Mouse (Mus musculus): ENCODE results near the gene Kdm5a.

Gene Kdm5a

DNA sequence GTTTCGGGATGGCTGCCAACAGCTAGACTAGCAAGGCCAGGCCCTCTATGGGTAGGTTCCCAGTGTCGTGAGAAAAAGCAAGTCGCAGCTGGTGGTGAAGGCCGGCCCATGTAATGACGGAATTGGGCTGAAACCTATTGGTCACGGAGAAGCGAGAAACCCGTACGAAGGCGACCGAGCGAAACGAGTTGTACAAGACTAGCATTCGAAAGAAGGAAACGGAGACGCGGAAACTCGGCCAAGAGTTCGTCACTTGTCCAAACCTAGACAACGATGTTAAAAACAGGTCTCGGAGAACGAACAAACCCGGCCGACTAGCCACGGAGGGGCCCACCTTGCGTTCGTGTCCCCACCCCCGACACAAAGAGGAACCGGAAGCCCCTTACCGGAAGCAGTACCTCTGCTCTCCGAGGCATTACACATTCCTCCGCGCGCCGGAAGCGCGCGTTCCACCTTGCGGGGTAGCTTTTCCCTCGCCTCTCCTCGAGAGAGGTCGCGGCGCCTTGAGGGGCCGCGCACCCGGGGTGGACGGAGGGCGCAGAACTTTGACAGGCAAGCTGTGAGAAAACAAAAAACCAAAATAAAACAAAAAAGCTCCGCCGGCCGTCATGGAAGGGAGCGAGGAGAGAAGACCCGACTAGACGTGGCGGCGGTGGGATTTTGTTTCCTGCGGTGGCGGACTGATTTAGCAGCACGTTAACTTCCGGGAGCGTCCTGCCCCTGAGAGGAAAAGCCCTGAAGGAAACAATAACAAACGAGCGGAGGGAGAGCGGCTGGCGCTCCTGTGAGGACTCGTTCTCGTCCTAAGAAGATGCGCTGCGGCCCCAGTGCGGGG lies at the start of gene Kdm5a, which contains the start of gene Ccdc77:
Gene Kdm5a, plus strand, starts transcription at position 437 of the 835 bp plus-strand sequence.
Gene Ccdc77, minus strand, starts transcription at position 687 of the 835 bp plus-strand sequence.
- DNase-seq (ENCODE audit: low read depth, low spot score): peak; percentile 98

GRCm38 (mm10) chr6:120318303-120318940 lies 45.5 kb upstream of the Kdm5a start:
- DNase-seq (ENCODE audit: low read depth, low spot score): no peak

DNA sequence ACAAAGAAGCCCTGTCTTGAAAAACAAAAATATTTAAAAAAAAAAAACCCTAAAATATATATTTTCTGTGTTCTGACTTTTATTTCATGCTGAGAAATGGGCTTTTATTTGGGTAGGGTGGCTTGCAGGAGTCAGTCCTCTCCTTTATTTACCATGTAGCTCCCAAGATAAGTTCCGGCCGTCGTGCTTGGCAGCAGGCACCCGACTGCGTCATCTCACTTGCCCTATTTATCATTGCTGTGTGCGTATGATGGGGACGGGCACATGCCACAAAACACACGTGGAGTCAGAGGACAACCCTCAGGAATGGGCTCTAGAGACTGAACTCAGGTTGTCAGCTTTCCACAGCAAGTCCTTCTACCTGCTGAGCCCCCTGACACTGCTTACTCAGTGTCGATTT lies 44.8 kb upstream of the Kdm5a start:
- no peak for DNase-seq (ENCODE audit: low read depth, low spot score)

- DNase-seq (ENCODE audit: low read depth, low spot score): peak; percentile 52
Measured at GRCm38 (mm10) chr6:120320369-120320768, 43.6 kb upstream of the Kdm5a start.

- DNase-seq (ENCODE audit: low read depth, low spot score): peak; percentile 92
Measured at GRCm38 (mm10) chr6:120324295-120324927, 39.5 kb upstream of the Kdm5a start.

DNA sequence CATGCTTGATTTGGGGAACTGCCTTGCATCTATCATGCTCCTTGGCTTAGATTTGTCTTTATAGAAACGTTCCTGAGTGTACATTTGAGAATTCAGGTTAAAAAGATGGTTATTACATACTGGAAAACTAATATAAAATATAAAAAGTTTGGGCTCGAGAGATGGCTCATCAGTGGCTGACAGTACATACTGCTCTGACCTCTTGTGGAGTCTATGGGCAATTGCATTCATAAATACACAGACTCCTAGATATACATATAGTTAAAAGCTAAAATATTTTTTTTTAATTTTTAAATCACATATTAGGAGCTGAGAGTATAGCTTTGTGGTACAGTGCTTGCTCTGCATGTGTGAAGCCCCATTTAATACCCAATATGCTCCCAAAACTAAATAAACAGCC lies 31.6 kb upstream of the Kdm5a start:
- DNase-seq (ENCODE audit: low read depth, low spot score): no peak

DNA sequence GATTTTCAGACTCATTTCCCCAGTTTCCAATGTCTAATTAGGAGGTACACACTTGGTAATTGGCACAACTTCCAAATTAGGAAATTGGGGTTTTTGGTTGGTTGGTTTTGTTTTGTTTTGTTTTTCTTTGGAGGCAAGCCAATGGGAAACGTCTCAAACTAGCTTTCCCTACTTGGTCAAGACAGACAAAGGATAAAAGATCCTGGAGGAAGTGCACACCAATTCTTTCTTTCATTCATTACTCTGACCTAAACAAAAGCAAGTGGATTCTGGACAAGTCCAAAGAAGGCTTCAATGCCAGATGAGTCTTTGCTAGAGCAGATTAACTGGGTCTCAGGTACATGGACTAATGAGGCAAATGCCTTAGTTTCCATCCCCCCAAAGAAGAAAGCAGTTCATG lies 19.9 kb upstream of the Kdm5a start:
- no peak for DNase-seq (ENCODE audit: low read depth, low spot score)

GRCm38 (mm10) chr6:120349018-120349417 lies 14.9 kb upstream of the Kdm5a start:
- no peak for DNase-seq (ENCODE audit: low read depth, low spot score)

GRCm38 (mm10) chr6:120356478-120356877 lies 7.4 kb upstream of the Kdm5a start:
- no peak for DNase-seq (ENCODE audit: low read depth, low spot score)

- DNase-seq (ENCODE audit: low read depth, low spot score): peak; percentile 97
Measured at GRCm38 (mm10) chr6:120356951-120357945, 6.7 kb upstream of the Kdm5a start.

DNA sequence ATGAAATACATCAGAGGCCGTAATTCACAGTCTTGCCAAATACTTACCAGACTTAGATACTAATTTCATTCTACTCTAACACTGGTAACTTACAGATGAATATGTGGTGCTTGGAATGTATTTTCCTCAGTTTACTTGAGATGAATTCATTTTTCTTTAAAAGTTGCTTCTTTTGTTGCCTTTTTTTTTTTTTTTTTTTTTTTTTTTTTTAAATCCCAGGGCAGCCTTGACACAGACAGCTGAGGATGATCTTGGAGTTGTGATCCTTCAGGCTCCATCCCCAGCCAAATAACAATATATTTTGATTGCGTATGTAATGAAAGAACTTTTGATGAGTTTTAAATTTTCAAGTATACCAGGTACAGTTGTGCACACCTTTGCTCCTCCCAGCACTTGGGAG lies 1.8 kb upstream of the Kdm5a start:
- no peak for DNase-seq (ENCODE audit: low read depth, low spot score)

DNA sequence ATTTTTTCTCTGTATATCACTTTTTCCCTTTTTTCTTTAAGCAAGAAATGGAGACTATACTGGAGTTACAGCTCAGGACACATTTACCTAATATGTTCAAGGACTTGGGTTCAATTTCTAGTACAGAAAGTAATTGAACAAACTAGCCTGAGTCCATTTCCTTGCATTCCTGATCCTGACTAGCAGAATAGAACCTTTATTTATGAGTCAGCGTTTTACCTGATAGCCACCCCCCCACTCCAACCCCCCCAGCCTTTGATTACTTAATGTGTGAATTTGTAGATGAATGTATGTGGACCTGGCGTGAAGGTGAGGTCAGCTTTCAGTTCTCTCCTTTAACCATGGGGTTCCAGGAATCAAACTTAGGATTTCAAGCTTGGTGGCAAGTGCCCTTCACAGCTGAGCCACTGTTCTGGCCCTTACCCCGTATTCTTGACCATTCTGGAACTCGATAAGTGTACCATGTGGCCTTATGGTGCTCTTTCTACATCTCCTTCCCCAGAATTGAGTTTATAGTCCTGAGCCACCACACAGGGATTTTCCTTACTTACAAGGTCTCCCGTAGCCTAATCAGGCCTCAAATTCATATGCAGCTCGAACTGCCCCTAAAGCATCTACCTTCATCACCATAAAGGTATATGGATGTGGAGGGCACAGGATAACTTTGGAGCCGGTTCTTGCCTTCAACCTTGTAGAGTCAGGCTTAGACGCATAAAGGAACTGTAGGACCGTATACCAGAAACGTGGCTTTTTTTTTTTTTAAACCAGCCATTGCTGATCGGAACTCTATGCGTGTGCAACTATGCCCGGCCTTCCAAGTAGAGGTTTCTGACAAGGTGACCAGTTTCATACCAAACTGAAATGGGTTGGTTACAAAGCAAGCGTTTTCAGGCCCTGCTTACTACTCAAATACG lies 893 bp upstream of the Kdm5a start:
- no peak for DNase-seq (ENCODE audit: low read depth, low spot score)

- peak; percentile 42 for DNase-seq (ENCODE audit: low read depth, low spot score)
Measured at GRCm38 (mm10) chr6:120364523-120364905, 590 bp downstream of the Kdm5a start.

- peak; percentile 30 for DNase-seq (ENCODE audit: low read depth, low spot score)
Measured at GRCm38 (mm10) chr6:120365051-120365450, 1.1 kb downstream of the Kdm5a start.

- DNase-seq (ENCODE audit: low read depth, low spot score): no peak
Measured at GRCm38 (mm10) chr6:120376736-120377135, 12.8 kb downstream of the Kdm5a start.

- DNase-seq (ENCODE audit: low read depth, low spot score): no peak
Measured at GRCm38 (mm10) chr6:120390054-120390453, 26.1 kb downstream of the Kdm5a start.

DNA sequence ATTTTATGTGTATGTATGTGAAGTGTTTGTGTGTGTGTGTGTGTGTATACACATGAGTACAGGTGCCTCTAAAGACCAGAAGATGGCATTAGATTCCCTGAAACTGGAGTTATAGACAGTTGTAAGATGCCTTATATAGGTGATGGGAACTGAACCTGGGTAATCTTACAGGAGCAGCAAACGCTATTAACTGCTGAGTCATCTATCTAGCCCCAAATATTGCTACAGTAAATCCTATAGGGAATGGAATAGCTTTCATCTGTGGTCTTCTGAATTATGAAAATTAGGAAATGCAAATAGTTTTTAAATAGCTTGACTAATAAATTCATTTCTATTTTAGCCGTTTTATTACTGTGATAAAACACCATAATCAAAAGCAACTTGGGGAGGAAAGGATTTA lies 28.9 kb downstream of the Kdm5a start:
- DNase-seq (ENCODE audit: low read depth, low spot score): no peak

DNA sequence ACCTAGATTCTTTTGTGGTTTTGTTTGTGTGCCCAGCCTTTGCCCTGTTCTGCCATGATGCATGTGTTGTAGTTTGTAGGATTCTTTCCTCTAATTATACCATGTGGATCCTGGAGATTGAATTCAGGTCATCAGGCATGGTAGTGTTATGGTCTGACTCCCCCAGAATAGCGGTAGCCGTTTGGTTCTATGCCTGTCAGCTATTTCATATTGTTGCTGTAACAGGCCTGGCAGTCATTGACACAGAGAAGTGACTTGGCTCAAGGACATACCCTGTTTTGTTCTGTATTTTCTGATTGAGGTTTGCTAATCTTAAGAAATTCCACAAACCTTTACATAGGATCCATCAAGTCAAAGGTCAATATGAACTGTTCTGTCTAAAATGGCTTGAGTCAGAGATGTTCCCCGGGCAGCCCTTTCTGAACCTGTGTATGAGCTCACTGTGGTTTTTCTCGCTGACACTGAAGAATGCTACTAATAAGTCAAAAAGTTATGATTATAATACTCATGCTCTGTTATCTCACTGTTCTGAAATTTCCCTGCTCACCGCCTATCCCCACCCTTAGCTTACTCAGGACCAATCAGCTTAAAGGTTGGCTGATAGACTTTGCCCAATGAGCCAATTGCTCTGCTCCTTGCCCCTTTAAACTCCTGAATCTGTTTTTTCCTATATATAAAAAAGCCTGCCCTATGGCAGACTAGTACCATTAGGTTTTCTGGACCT lies 31.9 kb downstream of the Kdm5a start:
- no peak for DNase-seq (ENCODE audit: low read depth, low spot score)

DNA sequence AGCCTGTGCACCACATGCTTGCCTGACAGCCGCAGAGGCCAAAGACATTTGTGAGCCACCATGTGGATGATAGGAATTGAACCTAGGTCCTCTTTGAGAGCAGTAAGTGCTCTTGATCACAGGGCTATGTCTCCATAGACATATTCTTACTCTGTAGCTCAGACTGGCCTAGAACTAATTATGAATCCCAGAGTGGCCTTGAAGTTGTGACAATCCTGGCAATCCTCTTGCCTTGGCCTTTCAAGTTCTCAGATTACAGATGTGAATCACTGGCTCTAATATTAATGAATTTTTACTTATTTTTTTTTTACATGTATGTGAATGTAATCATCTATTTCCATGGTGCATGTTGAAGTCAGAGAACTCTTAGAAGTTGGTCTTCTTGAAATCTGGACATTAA lies 40.0 kb downstream of the Kdm5a start:
- DNase-seq (ENCODE audit: low read depth, low spot score): no peak

DNA sequence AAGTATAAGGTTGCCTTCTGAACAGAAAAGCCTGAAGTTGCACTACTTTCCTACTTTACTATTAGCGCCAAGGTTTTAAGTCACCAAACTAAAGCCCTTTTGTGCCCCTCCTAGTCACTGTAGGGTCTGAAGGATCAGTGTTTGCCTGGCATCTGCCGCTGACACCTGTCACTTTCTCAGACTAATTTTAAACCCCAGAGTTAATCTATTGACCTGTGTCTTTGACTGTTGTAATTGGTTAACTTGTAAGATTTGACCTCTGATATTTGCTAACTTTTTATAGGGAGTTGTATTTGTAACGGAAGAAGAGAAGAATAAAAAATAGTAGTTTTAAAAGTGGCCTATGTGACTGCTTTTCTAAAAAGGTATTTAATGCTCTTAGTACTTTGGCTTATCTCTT lies 74.2 kb downstream of the Kdm5a start:
- DNase-seq (ENCODE audit: low read depth, low spot score): no peak
